Mouse (Mus musculus) heart, postnatal 0 days (tissue): ENCODE results near the gene 1700030J22Rik. TPM values are rescaled to one million over a fixed set of nuclear protein-coding genes. Genes with fewer than 3 reads are reported as not detected.
A peak's percentile ranks its signal among the peaks of the same experiment; 100 is the strongest.

Source experiments
- ATAC-seq: fragments of 200-750 bp; cut with Nextera tagmentation; 2 replicates; pipeline ENCODE4 v1.8.0; 2017; ENCODE audit warnings: low read depth, moderate number of reproducible peaks, moderate library complexity; ENCODE audit not compliant: insufficient read depth
- DNase-seq: peaks from one replicate; pipeline ENCODE4 v3.0.0-alpha.2; 2016; ENCODE audit warnings: low spot score
- H3K27ac ChIP-seq: fragments of 300-500 bp; sonication (generic); 2 replicates; pipeline ENCODE4 v1.5.1; 2014; ENCODE audit warnings: low read depth, mild to moderate bottlenecking
- H3K27me3 ChIP-seq: fragments of 300-500 bp; sonication (generic); 2 replicates; pipeline ENCODE4 v1.6.1; 2014; ENCODE audit warnings: low read length, mixed read lengths; ENCODE audit not compliant: control insufficient read depth, insufficient read depth
- H3K36me3 ChIP-seq: fragments of 300-500 bp; sonication (generic); replicated peaks from 2 replicates; pipeline ENCODE4 v1.6.1; 2014; ENCODE audit warnings: low read length, mixed read lengths; ENCODE audit not compliant: control insufficient read depth, insufficient read depth
- H3K4me1 ChIP-seq: fragments of 300-500 bp; sonication (generic); 2 replicates; pipeline ENCODE4 v1.6.1; 2014; ENCODE audit warnings: antibody characterized with exemption; ENCODE audit not compliant: control insufficient read depth, insufficient read depth
- H3K4me2 ChIP-seq: fragments of 300-500 bp; sonication (generic); 2 replicates; pipeline ENCODE4 v1.6.1; 2014; ENCODE audit warnings: low read depth, mild to moderate bottlenecking, low read length, moderate library complexity
- H3K4me3 ChIP-seq: fragments of 300-500 bp; sonication (generic); 2 replicates; pipeline ENCODE4 v1.5.1; 2014; ENCODE audit warnings: low read depth, low read length
- H3K9ac ChIP-seq: fragments of 300-500 bp; sonication (generic); replicated peaks from 2 replicates; pipeline ENCODE4 v1.6.1; 2014; ENCODE audit warnings: low read depth, low read length, mixed read lengths
- H3K9me3 ChIP-seq: fragments of 300-500 bp; sonication (generic); replicated peaks from 2 replicates; pipeline ENCODE4 v1.6.1; 2016; ENCODE audit warnings: low read length; ENCODE audit not compliant: control insufficient read depth
- CTCF ChIP-seq: IDR thresholded peaks from 2 replicates; pipeline ENCODE4 v1.5.1; 2016; ENCODE audit warnings: antibody characterized with exemption, control low read depth, low read depth
- EP300 ChIP-seq: IDR thresholded peaks from 2 replicates; pipeline ENCODE4 v1.6.1; 2016; ENCODE audit warnings: antibody characterized with exemption, low read depth
- WGBS: fragments of 180-500 bp; shearing (Covaris S2); extraction: QIAGEN DNeasy Blood & Tissue Kit; methylation state at CpG from one replicate; pipeline ENCODE4 v1.1.7; 2014; 5-methylcytosine and 5-hydroxymethylcytosine counted together
- polyA plus RNA-seq: library from polyadenylated mRNA; unstranded; fragments of >200 nt; fragmentation: Nextera tagmentation; extraction: Ambion mirVana; gene quantifications from 2 replicates; pipeline ENCODE4 v1.2.1, GENCODE M21; 2015
- total RNA-seq: library from RNA; depleted of rRNA; stranded (reverse); fragments of >200 nt; gene quantifications from 2 replicates; pipeline ENCODE4 v1.2.3, GENCODE M21; 2014; ENCODE audit warnings: low replicate concordance

The 1700030J22Rik gene
- total and polyA plus RNA-seq, 2 experiments from 2014 or later: 0.26 TPM; not detected in 1

GRCm38 (mm10) chr8:116944385-116944696, 34.4 kb downstream of the 1700030J22Rik start:
- no peaks in the 10 kb centered on the region for H3K36me3 ChIP-seq
- H3K27ac ChIP-seq: no peak overlapping the region
- no peaks in the 10 kb centered on the region for H3K27me3 ChIP-seq
- H3K4me2 ChIP-seq: peak overlapping the region; percentile 93
- 0 out of 2 replicates have a peak overlapping the region, but pooled peaks have one; percentile 9 for H3K9ac ChIP-seq
- ATAC-seq (no peak), DNase-seq (no peak)
- no peak for TF ChIP-seq EP300
- no peak for TF ChIP-seq CTCF
- peaks cover 31% of the 10 kb centered on the region for H3K4me1 ChIP-seq
- H3K9me3 ChIP-seq: no peaks in the 10 kb centered on the region
- peak overlapping the region; percentile 99 for H3K4me3 ChIP-seq
- 24% methylated on average over 4 of the region's 4 CpGs for WGBS

GRCm38 (mm10) chr8:116943555-116944384, 35.0 kb downstream of the 1700030J22Rik start:
- no peak for TF ChIP-seq CTCF
- no peak for TF ChIP-seq EP300
- no peaks in the 10 kb centered on the region for H3K36me3 ChIP-seq
- WGBS: under 1% methylated on average over 45 of the region's 62 CpGs
- peak overlapping the region; percentile 63 for H3K27ac ChIP-seq
- peak; percentile 30 for DNase-seq
- peak overlapping the region; percentile 99 for H3K4me3 ChIP-seq
- H3K27me3 ChIP-seq: no peaks in the 10 kb centered on the region
- no peaks in the 10 kb centered on the region for H3K9me3 ChIP-seq
- peak overlapping the region; percentile 94 for H3K9ac ChIP-seq
- H3K4me2 ChIP-seq: peak overlapping the region; percentile 93
- peak; percentile 30 for ATAC-seq
- H3K4me1 ChIP-seq: peaks cover 31% of the 10 kb centered on the region

- Histone ChIP-seq H3K4me3 (peak within 1 kb of the TSS; percentile 99), H3K4me1 (peaks cover 31% of the 10 kb centered on the region), H3K27ac (peak within 1 kb of the TSS; percentile 63), H3K9me3 (no peaks in the 10 kb centered on the region), H3K36me3 (peaks cover 5% of the 10 kb centered on the region; the same call in 1 of the 2 replicates), H3K4me2 (peak within 1 kb of the TSS; percentile 93), H3K9ac (peak within 1 kb of the TSS; percentile 94), H3K27me3 (no peaks in the 10 kb centered on the region)
- peak; percentile 85 for DNase-seq
- WGBS: under 1% methylated on average over 28 of the region's 46 CpGs
- peak; percentile 58 for TF ChIP-seq CTCF
- no peak for TF ChIP-seq EP300
- peak; percentile 89 for ATAC-seq
Observed at GRCm38 (mm10) chr8:116943161-116943554, 35.6 kb downstream of the 1700030J22Rik start, which contains the start of gene Atmin. Gene Atmin (plus strand): TSS chr8:116943393.

GRCm38 (mm10) chr8:116942284-116943058, 36.3 kb downstream of the 1700030J22Rik start:
- H3K27ac ChIP-seq: no peak overlapping the region
- peaks cover 11% of the 10 kb centered on the region; the same call in 1 of the 2 replicates for H3K36me3 ChIP-seq
- H3K27me3 ChIP-seq: no peaks in the 10 kb centered on the region
- no peaks in the 10 kb centered on the region for H3K9me3 ChIP-seq
- no peak overlapping the region for H3K4me3 ChIP-seq
- no peak for DNase-seq
- TF ChIP-seq CTCF (no peak), EP300 (no peak)
- 63% methylated on average over 12 of the region's 12 CpGs for WGBS
- peaks cover 26% of the 10 kb centered on the region for H3K4me1 ChIP-seq
- no peak overlapping the region for H3K9ac ChIP-seq
- no peak for ATAC-seq
- H3K4me2 ChIP-seq: no peak overlapping the region; the same call in 1 of the 2 replicates

GRCm38 (mm10) chr8:116935506-116935905, 43.3 kb downstream of the 1700030J22Rik start:
- H3K36me3 ChIP-seq: peaks cover 71% of the 10 kb centered on the region
- H3K9me3 ChIP-seq: no peaks in the 10 kb centered on the region
- TF ChIP-seq EP300 (no peak), CTCF (no peak)

More at GRCm38 (mm10) chr8:116935506-116935905, 43.3 kb downstream of the 1700030J22Rik start:
- ATAC-seq: no peak
- DNase-seq: no peak
- 87% methylated on average over 6 of the region's 6 CpGs for WGBS
- no peak overlapping the region for H3K4me3 ChIP-seq
- no peaks in the 10 kb centered on the region for H3K27me3 ChIP-seq
- no peak overlapping the region for H3K27ac ChIP-seq
- H3K4me2 ChIP-seq: no peak overlapping the region
- H3K4me1 ChIP-seq: no peaks in the 10 kb centered on the region
- no peak overlapping the region for H3K9ac ChIP-seq
